Mouse (Mus musculus) liver, embryonic 16.5 days (tissue): ENCODE measurements around the gene Ppp1ca. TPM values are rescaled to one million over a fixed set of nuclear protein-coding genes. Genes with fewer than 3 reads are reported as not detected.
A peak's percentile ranks its signal among the peaks of the same experiment; 100 is the strongest.

ENCODE experiments used
- ATAC-seq: fragments of 200-750 bp; cut with Nextera tagmentation; 2 replicates; pipeline ENCODE4 v1.8.0; 2017; ENCODE audit warnings: low read depth, mild to moderate bottlenecking, moderate number of reproducible peaks, moderate library complexity
- H3K27ac ChIP-seq: fragments of 300-500 bp; sonication (generic); 2 replicates; pipeline ENCODE4 v1.5.1; 2014; ENCODE audit warnings: mild to moderate bottlenecking, low read length
- H3K27me3 ChIP-seq: fragments of 300-500 bp; sonication (generic); 2 replicates; pipeline ENCODE4 v1.6.1; 2014; ENCODE audit warnings: low read depth, low read length, mixed read lengths; ENCODE audit not compliant: control insufficient read depth, insufficient read depth
- H3K36me3 ChIP-seq: fragments of 300-500 bp; sonication (generic); 2 replicates; pipeline ENCODE4 v1.6.1; 2014; ENCODE audit warnings: mild to moderate bottlenecking; ENCODE audit not compliant: control insufficient read depth, insufficient read depth
- H3K4me1 ChIP-seq: fragments of 300-500 bp; sonication (generic); 2 replicates; pipeline ENCODE4 v1.6.1; 2014; ENCODE audit warnings: low read depth, low read length, mixed read lengths; ENCODE audit not compliant: control insufficient read depth
- H3K4me2 ChIP-seq: fragments of 300-500 bp; sonication (generic); 2 replicates; pipeline ENCODE4 v1.6.1; 2014; ENCODE audit warnings: low read depth, low read length, mixed read lengths
- H3K4me3 ChIP-seq: fragments of 300-500 bp; sonication (generic); 2 replicates; pipeline ENCODE4 v1.5.1; 2014; ENCODE audit warnings: low read depth, mild to moderate bottlenecking, low read length
- H3K9ac ChIP-seq: fragments of 300-500 bp; sonication (generic); 2 replicates; pipeline ENCODE4 v1.6.1; 2014; ENCODE audit warnings: low read depth, low read length
- H3K9me3 ChIP-seq: fragments of 300-500 bp; sonication (generic); replicated peaks from 2 replicates; pipeline ENCODE4 v1.6.1; 2016; ENCODE audit warnings: low read length; ENCODE audit not compliant: control insufficient read depth
- WGBS: fragments of 180-500 bp; shearing (Covaris S2); extraction: QIAGEN DNeasy Blood & Tissue Kit; methylation state at CpG from one replicate; pipeline ENCODE4 v1.1.7; 2014; ENCODE audit not compliant: insufficient replicate concordance; 5-methylcytosine and 5-hydroxymethylcytosine counted together
- polyA plus RNA-seq: library from polyadenylated mRNA; unstranded; fragments of >200 nt; fragmentation: Nextera tagmentation; extraction: Ambion mirVana; gene quantifications from 2 replicates; pipeline ENCODE4 v1.2.1, GENCODE M21; 2015

The Ppp1ca gene
- polyA plus RNA-seq, 1 experiment from 2014 or later: 380 TPM

- H3K27me3 ChIP-seq: no peaks in the 10 kb centered on the region
- peaks cover 17% of the 10 kb centered on the region for H3K4me1 ChIP-seq
- WGBS: 37% methylated on average over 13 of the region's 13 CpGs
- no peak overlapping the region for H3K9ac ChIP-seq
- H3K4me2 ChIP-seq: no peak overlapping the region
- H3K4me3 ChIP-seq: no peak overlapping the region
- H3K27ac ChIP-seq: no peak overlapping the region
- no peaks in the 10 kb centered on the region for H3K9me3 ChIP-seq
- no peak for ATAC-seq
- H3K36me3 ChIP-seq: no peaks in the 10 kb centered on the region
Measured at GRCm38 (mm10) chr19:4171393-4172290, 20.2 kb upstream of the Ppp1ca start.

GRCm38 (mm10) chr19:4172925-4173324 lies 18.9 kb upstream of the Ppp1ca start:
- no peak for ATAC-seq
- Histone ChIP-seq H3K27me3 (no peaks in the 10 kb centered on the region), H3K36me3 (no peaks in the 10 kb centered on the region), H3K4me2 (no peak overlapping the region), H3K9me3 (no peaks in the 10 kb centered on the region), H3K4me3 (no peak overlapping the region), H3K4me1 (peaks cover 14% of the 10 kb centered on the region), H3K9ac (no peak overlapping the region; the same call in 1 of the 2 replicates), H3K27ac (no peak overlapping the region)
- 65% methylated on average over 11 of the region's 11 CpGs for WGBS

- Histone ChIP-seq H3K27me3 (no peaks in the 10 kb centered on the region), H3K9ac (no peak within 1 kb of the TSS), H3K36me3 (no peaks in the 10 kb centered on the region), H3K4me2 (peak within 1 kb of the TSS; percentile 38; the same call in 1 of the 2 replicates), H3K9me3 (no peaks in the 10 kb centered on the region), H3K4me3 (no peak within 1 kb of the TSS), H3K27ac (no peak within 1 kb of the TSS), H3K4me1 (peaks cover 6% of the 10 kb centered on the region)
- WGBS: 22% methylated on average over 11 of the region's 11 CpGs
- ATAC-seq: peak; percentile 26; the same call in 1 of the 2 replicates
Measured at GRCm38 (mm10) chr19:4175368-4175947, 16.4 kb upstream of the Ppp1ca start, which contains the start of gene Carns1. Carns1 (minus strand) TSS chr19:4175479.

GRCm38 (mm10) chr19:4180411-4180810 lies 11.5 kb upstream of the Ppp1ca start:
- Histone ChIP-seq H3K27me3 (no peaks in the 10 kb centered on the region), H3K4me1 (peaks cover 15% of the 10 kb centered on the region), H3K36me3 (no peaks in the 10 kb centered on the region), H3K27ac (no peak overlapping the region), H3K9me3 (no peaks in the 10 kb centered on the region), H3K9ac (no peak overlapping the region), H3K4me2 (no peak overlapping the region), H3K4me3 (no peak overlapping the region)
- 70% methylated on average over 7 of the region's 7 CpGs for WGBS
- no peak for ATAC-seq

GRCm38 (mm10) chr19:4181892-4182291 lies 10.0 kb upstream of the Ppp1ca start:
- WGBS: 43% methylated on average over 3 of the region's 3 CpGs

GRCm38 (mm10) chr19:4183689-4184088 lies 8.2 kb upstream of the Ppp1ca start:
- ATAC-seq: no peak
- Histone ChIP-seq H3K36me3 (no peaks in the 10 kb centered on the region), H3K4me2 (no peak overlapping the region), H3K27ac (no peak overlapping the region), H3K4me1 (peaks cover 16% of the 10 kb centered on the region), H3K4me3 (no peak overlapping the region), H3K9ac (no peak overlapping the region), H3K9me3 (no peaks in the 10 kb centered on the region), H3K27me3 (no peaks in the 10 kb centered on the region)
- WGBS: 59% methylated on average over 2 of the region's 2 CpGs

More at GRCm38 (mm10) chr19:4181892-4182291, 10.0 kb upstream of the Ppp1ca start:
- H3K27me3 ChIP-seq: no peaks in the 10 kb centered on the region
- H3K4me1 ChIP-seq: peaks cover 16% of the 10 kb centered on the region
- H3K4me3 ChIP-seq: no peak overlapping the region
- no peak overlapping the region for H3K27ac ChIP-seq
- H3K9ac ChIP-seq: no peak overlapping the region
- H3K36me3 ChIP-seq: no peaks in the 10 kb centered on the region
- H3K4me2 ChIP-seq: no peak overlapping the region
- no peaks in the 10 kb centered on the region for H3K9me3 ChIP-seq
- ATAC-seq: no peak

- no peak overlapping the region; the same call in 1 of the 2 replicates for H3K4me2 ChIP-seq
- 29% methylated on average over 15 of the region's 15 CpGs for WGBS
- no peaks in the 10 kb centered on the region for H3K9me3 ChIP-seq
- peaks cover 16% of the 10 kb centered on the region for H3K4me1 ChIP-seq
- H3K27ac ChIP-seq: peak overlapping the region; percentile 69
- H3K4me3 ChIP-seq: no peak overlapping the region
- ATAC-seq: peak; percentile 52
- no peak overlapping the region for H3K9ac ChIP-seq
- H3K36me3 ChIP-seq: no peaks in the 10 kb centered on the region
- H3K27me3 ChIP-seq: no peaks in the 10 kb centered on the region
Measured at GRCm38 (mm10) chr19:4184976-4185975, 6.6 kb upstream of the Ppp1ca start.

- Histone ChIP-seq H3K27ac (no peak overlapping the region), H3K4me2 (no peak overlapping the region), H3K4me1 (peaks cover 25% of the 10 kb centered on the region), H3K4me3 (no peak overlapping the region), H3K9me3 (no peaks in the 10 kb centered on the region), H3K9ac (no peak overlapping the region), H3K27me3 (no peaks in the 10 kb centered on the region), H3K36me3 (no peaks in the 10 kb centered on the region)
- WGBS: 59% methylated on average over 3 of the region's 3 CpGs
- ATAC-seq: no peak
Measured at GRCm38 (mm10) chr19:4187303-4187702, 4.6 kb upstream of the Ppp1ca start.
